Mouse (Mus musculus) midbrain, embryonic 14.5 days (tissue): ENCODE data around the gene Aff1. TPM values are rescaled to one million over a fixed set of nuclear protein-coding genes. Genes with fewer than 3 reads are reported as not detected.

ENCODE experiments used
- ATAC-seq: fragments of 200-750 bp; cut with Nextera tagmentation; 2 replicates; pipeline ENCODE4 v1.8.0; 2017; ENCODE audit warnings: moderate number of reproducible peaks, moderate library complexity; ENCODE audit not compliant: low FRiP score, low TSS enrichment
- DNase-seq: peaks from one replicate; pipeline ENCODE4 v3.0.0-alpha.2; 2015
- H3K27ac ChIP-seq: fragments of 300-500 bp; sonication (generic); replicated peaks from 2 replicates; pipeline ENCODE4 v1.5.1; 2014; ENCODE audit warnings: mild to moderate bottlenecking, low read depth, low read length, moderate library complexity
- H3K27me3 ChIP-seq: fragments of 300-500 bp; sonication (generic); 2 replicates; pipeline ENCODE4 v1.6.1; 2014; ENCODE audit warnings: low read length, control low read depth, mixed read lengths; ENCODE audit not compliant: control insufficient read depth, insufficient read depth
- H3K36me3 ChIP-seq: fragments of 300-500 bp; sonication (generic); 2 replicates; pipeline ENCODE4 v1.6.1; 2014; ENCODE audit warnings: low read length, control low read depth; ENCODE audit not compliant: control insufficient read depth, insufficient read depth
- H3K4me1 ChIP-seq: fragments of 300-500 bp; sonication (generic); 2 replicates; pipeline ENCODE4 v1.6.1; 2014; ENCODE audit warnings: mild to moderate bottlenecking, antibody characterized with exemption, low read length, control low read depth; ENCODE audit not compliant: control insufficient read depth, insufficient read depth
- H3K4me2 ChIP-seq: fragments of 300-500 bp; sonication (generic); 2 replicates; pipeline ENCODE4 v1.6.1; 2014; ENCODE audit warnings: mild to moderate bottlenecking, low read length, moderate library complexity
- H3K4me3 ChIP-seq: fragments of 300-500 bp; sonication (generic); replicated peaks from 2 replicates; pipeline ENCODE4 v1.5.1; 2014; ENCODE audit warnings: low read depth, low read length
- H3K9ac ChIP-seq: fragments of 300-500 bp; sonication (generic); replicated peaks from 2 replicates; pipeline ENCODE4 v1.6.1; 2014; ENCODE audit warnings: mild to moderate bottlenecking, low read length, moderate library complexity
- H3K9me3 ChIP-seq: fragments of 300-500 bp; sonication (generic); 2 replicates; pipeline ENCODE4 v1.6.1; 2016; ENCODE audit warnings: low read length, control low read depth, mixed read lengths; ENCODE audit not compliant: control insufficient read depth
- WGBS: fragments of 180-500 bp; shearing (Covaris S2); extraction: QIAGEN DNeasy Blood & Tissue Kit; methylation state at CpG from one replicate; pipeline ENCODE4 v1.1.7; 2014; 5-methylcytosine and 5-hydroxymethylcytosine counted together
- polyA plus RNA-seq: library from polyadenylated mRNA; unstranded; fragments of >200 nt; fragmentation: Nextera tagmentation; extraction: Ambion mirVana; gene quantifications from 2 replicates; pipeline ENCODE4 v1.2.1, GENCODE M21; 2014

Aff1 gene
- polyA plus RNA-seq, 1 experiment from 2014 or later = 2.6 TPM

- Histone ChIP-seq H3K4me3 (no peak overlapping the region), H3K9me3 (no peaks in the 10 kb centered on the region), H3K4me1 (no peaks in the 10 kb centered on the region), H3K27ac (no peak overlapping the region), H3K36me3 (no peaks in the 10 kb centered on the region), H3K27me3 (no peaks in the 10 kb centered on the region), H3K9ac (no peak overlapping the region), H3K4me2 (no peak overlapping the region)
- DNase-seq = no peak
- no peak for ATAC-seq
- WGBS = 77% methylated on average over 6 of the region's 6 CpGs
Observed at GRCm38 (mm10) chr5:103714943-103715342, 22.8 kb downstream of the Aff1 start.

- Histone ChIP-seq H3K4me1 (no peaks in the 10 kb centered on the region), H3K4me3 (no peak overlapping the region), H3K36me3 (no peaks in the 10 kb centered on the region), H3K4me2 (no peak overlapping the region), H3K9me3 (no peaks in the 10 kb centered on the region), H3K9ac (no peak overlapping the region), H3K27me3 (no peaks in the 10 kb centered on the region), H3K27ac (no peak overlapping the region)
- DNase-seq = no peak
- 91% methylated on average over 5 of the region's 5 CpGs for WGBS
- ATAC-seq = no peak
Observed at GRCm38 (mm10) chr5:103716824-103717342, 24.7 kb downstream of the Aff1 start.

GRCm38 (mm10) chr5:103719131-103719530 is 27.0 kb downstream of the Aff1 start:
- no peak for ATAC-seq
- 16% methylated on average over 6 of the region's 6 CpGs for WGBS
- Histone ChIP-seq H3K4me3 (no peak overlapping the region), H3K4me2 (no peak overlapping the region), H3K9me3 (no peaks in the 10 kb centered on the region), H3K36me3 (no peaks in the 10 kb centered on the region), H3K27me3 (no peaks in the 10 kb centered on the region), H3K9ac (no peak overlapping the region), H3K4me1 (no peaks in the 10 kb centered on the region), H3K27ac (no peak overlapping the region)
- no peak for DNase-seq

- DNase-seq (no peak), ATAC-seq (no peak)
- Histone ChIP-seq H3K27ac (no peak overlapping the region), H3K9me3 (no peaks in the 10 kb centered on the region), H3K27me3 (no peaks in the 10 kb centered on the region), H3K4me2 (no peak overlapping the region), H3K4me1 (no peaks in the 10 kb centered on the region), H3K36me3 (no peaks in the 10 kb centered on the region), H3K4me3 (no peak overlapping the region), H3K9ac (no peak overlapping the region)
- WGBS = 59% methylated on average over 3 of the region's 3 CpGs
Observed at GRCm38 (mm10) chr5:103719851-103720250, 27.7 kb downstream of the Aff1 start.

- no peaks in the 10 kb centered on the region for H3K36me3 ChIP-seq
- H3K4me1 ChIP-seq = no peaks in the 10 kb centered on the region
- H3K4me3 ChIP-seq = no peak overlapping the region
- no peak for ATAC-seq
- no peak overlapping the region for H3K4me2 ChIP-seq
- no peaks in the 10 kb centered on the region for H3K27me3 ChIP-seq
- H3K9me3 ChIP-seq = no peaks in the 10 kb centered on the region
- 75% methylated on average over 6 of the region's 6 CpGs for WGBS
- no peak overlapping the region for H3K9ac ChIP-seq
- H3K27ac ChIP-seq = no peak overlapping the region
- no peak for DNase-seq
Observed at GRCm38 (mm10) chr5:103720967-103721366, 28.8 kb downstream of the Aff1 start.

GRCm38 (mm10) chr5:103721490-103721889 is 29.3 kb downstream of the Aff1 start:
- Histone ChIP-seq H3K4me3 (no peak overlapping the region), H3K27me3 (no peaks in the 10 kb centered on the region), H3K4me1 (no peaks in the 10 kb centered on the region), H3K27ac (no peak overlapping the region), H3K9ac (no peak overlapping the region), H3K9me3 (no peaks in the 10 kb centered on the region), H3K4me2 (no peak overlapping the region), H3K36me3 (no peaks in the 10 kb centered on the region)
- 83% methylated on average over 4 of the region's 4 CpGs for WGBS
- DNase-seq (no peak), ATAC-seq (no peak)

GRCm38 (mm10) chr5:103722721-103723120 is 30.5 kb downstream of the Aff1 start:
- H3K36me3 ChIP-seq = no peaks in the 10 kb centered on the region
- no peaks in the 10 kb centered on the region for H3K4me1 ChIP-seq
- no peak overlapping the region for H3K4me3 ChIP-seq
- no peak overlapping the region for H3K4me2 ChIP-seq
- no peak overlapping the region for H3K9ac ChIP-seq
- no peaks in the 10 kb centered on the region for H3K9me3 ChIP-seq
- DNase-seq (no peak), ATAC-seq (no peak)
- H3K27me3 ChIP-seq = no peaks in the 10 kb centered on the region
- H3K27ac ChIP-seq = no peak overlapping the region
- 87% methylated on average over 4 of the region's 4 CpGs for WGBS

GRCm38 (mm10) chr5:103724384-103724783 is 32.2 kb downstream of the Aff1 start:
- no peaks in the 10 kb centered on the region for H3K36me3 ChIP-seq
- H3K27ac ChIP-seq = no peak overlapping the region
- no peak for ATAC-seq
- 2% methylated on average over 6 of the region's 6 CpGs for WGBS
- H3K9ac ChIP-seq = no peak overlapping the region
- no peak overlapping the region for H3K4me3 ChIP-seq
- DNase-seq = no peak
- H3K4me1 ChIP-seq = no peaks in the 10 kb centered on the region
- no peaks in the 10 kb centered on the region for H3K9me3 ChIP-seq
- no peak overlapping the region for H3K4me2 ChIP-seq
- no peaks in the 10 kb centered on the region for H3K27me3 ChIP-seq

- Histone ChIP-seq H3K4me1 (no peaks in the 10 kb centered on the region), H3K36me3 (no peaks in the 10 kb centered on the region), H3K4me2 (no peak overlapping the region), H3K9me3 (no peaks in the 10 kb centered on the region), H3K4me3 (no peak overlapping the region), H3K9ac (no peak overlapping the region), H3K27me3 (no peaks in the 10 kb centered on the region), H3K27ac (no peak overlapping the region)
- no peak for DNase-seq
- ATAC-seq = no peak
- 6% methylated on average over 3 of the region's 3 CpGs for WGBS
Observed at GRCm38 (mm10) chr5:103724823-103725222, 32.6 kb downstream of the Aff1 start.
